Mouse (Mus musculus) liver, adult 2 months (tissue): ENCODE measurements around the gene Atp5l. TPM values are rescaled to one million over a fixed set of nuclear protein-coding genes. Genes with fewer than 3 reads are reported as not detected.
"Not testable (repeated sequence)": the region's sequence is repeated elsewhere in the genome, so short reads cannot be mapped to it uniquely, and the experiment has no call there.

ENCODE experiments used
- DNase-seq: peaks from one replicate; pipeline ENCODE4 v3.0.0-alpha.2; 2011; ENCODE audit warnings: low read depth, low spot score; ENCODE audit errors: extremely low read depth
- H3K27ac ChIP-seq: fragments of 200-500 bp; replicated peaks from 2 replicates; pipeline ENCODE4 v1.5.1; 2012; ENCODE audit warnings: low read depth, mild to moderate bottlenecking, control low read depth, inconsistent platforms, low read length; ENCODE audit not compliant: insufficient read depth
- H3K27me3 ChIP-seq: fragments of 200-500 bp; 2 replicates; pipeline ENCODE4 v1.6.1; 2012; ENCODE audit warnings: mild to moderate bottlenecking, moderate library complexity, low read length, inconsistent platforms; ENCODE audit not compliant: control insufficient read depth, insufficient read depth
- H3K36me3 ChIP-seq: fragments of 200-500 bp; 2 replicates; pipeline ENCODE4 v1.6.1; 2012; ENCODE audit warnings: low read length, inconsistent platforms; ENCODE audit not compliant: control insufficient read depth, insufficient read depth
- H3K4me1 ChIP-seq: fragments of 200-500 bp; 2 replicates; pipeline ENCODE4 v1.6.1; 2011; ENCODE audit warnings: low read length; ENCODE audit not compliant: control insufficient read depth, insufficient read depth
- H3K4me3 ChIP-seq: fragments of 200-500 bp; 2 replicates; pipeline ENCODE4 v1.5.1; 2011; ENCODE audit warnings: low read depth, mild to moderate bottlenecking, control low read depth, low read length, moderate library complexity; ENCODE audit not compliant: insufficient read depth
- H3K79me2 ChIP-seq: fragments of 200-500 bp; 2 replicates; pipeline ENCODE4 v1.6.1; 2012; ENCODE audit warnings: inconsistent platforms, mild to moderate bottlenecking, low read length, moderate library complexity; ENCODE audit not compliant: control insufficient read depth, insufficient read depth
- H3K9ac ChIP-seq: fragments of 200-500 bp; 2 replicates; pipeline ENCODE4 v1.6.1; 2012; ENCODE audit warnings: low read depth, mild to moderate bottlenecking, control low read depth, inconsistent platforms, low read length
- CTCF ChIP-seq: fragments of 200-500 bp; IDR thresholded peaks from 2 replicates; pipeline ENCODE4 v1.5.1; 2011; ENCODE audit warnings: low read depth, low read length, control low read depth
- POLR2A ChIP-seq: fragments of 200-500 bp; IDR thresholded peaks from 2 replicates; pipeline ENCODE4 v1.6.1; 2011; ENCODE audit warnings: low read length, control low read depth; ENCODE audit not compliant: insufficient read depth; ENCODE audit errors: extremely low read depth
- WGBS: fragments of 180-500 bp; shearing (Covaris S2); methylation state at CpG from one replicate; pipeline ENCODE4 v1.1.7; 2018; 5-methylcytosine and 5-hydroxymethylcytosine counted together
- polyA plus RNA-seq: library from polyadenylated mRNA; depleted of rRNA; stranded (reverse); fragments of >200 nt; gene quantifications from 2 replicates; pipeline ENCODE4 v1.2.3, GENCODE M21; 2012; rRNA removed
- total RNA-seq: library from RNA; depleted of rRNA; stranded (reverse); fragments of >200 nt; gene quantifications from 2 replicates; pipeline ENCODE4 v1.2.3, GENCODE M21; 2014; rRNA removed

The Atp5l gene
- total RNA-seq, result 572 and 586 TPM in 2 replicates
- polyA plus RNA-seq, result 230 and 372 TPM in 2 replicates

- WGBS, result under 1% methylated on average over 48 of the region's 48 CpGs
- peaks cover 7% of the 10 kb centered on the region for H3K4me1 ChIP-seq
- DNase-seq, result peak; percentile 93
- H3K27me3 ChIP-seq, result no peaks in the 10 kb centered on the region
- H3K27ac ChIP-seq, result peak within 1 kb of the TSS; percentile 97
- peak within 1 kb of the TSS; percentile 99 for H3K4me3 ChIP-seq
- H3K79me2 ChIP-seq, result peaks cover 9% of the 10 kb centered on the region
- peak within 1 kb of the TSS; percentile 99 for H3K9ac ChIP-seq
- H3K36me3 ChIP-seq, result peaks cover 11% of the 10 kb centered on the region
- TF ChIP-seq POLR2A (peak; percentile 47; the same call in 1 of the 2 replicates), CTCF (no peak)
Measured at GRCm38 (mm10) chr9:44920374-44921122, at the start of gene Atp5l. Atp5l (minus strand) TSS chr9:44920742.

- 47% methylated on average over 1 of the region's 1 CpGs for WGBS
- TF ChIP-seq CTCF (no peak), POLR2A (no peak)
Measured at GRCm38 (mm10) chr9:44969450-44969849, 48.9 kb upstream of the Atp5l start.

GRCm38 (mm10) chr9:44967763-44968162 is 47.2 kb upstream of the Atp5l start:
- H3K79me2 ChIP-seq, H3K9ac ChIP-seq, DNase-seq, H3K4me3 ChIP-seq, H3K36me3 ChIP-seq, H3K27me3 ChIP-seq, H3K27ac ChIP-seq, H3K4me1 ChIP-seq: not testable (repeated sequence)
- 79% methylated on average over 5 of the region's 5 CpGs for WGBS

More at GRCm38 (mm10) chr9:44969450-44969849, 48.9 kb upstream of the Atp5l start:
- Histone ChIP-seq H3K36me3 (no peaks in the 10 kb centered on the region), H3K79me2 (no peaks in the 10 kb centered on the region), H3K27ac (no peak overlapping the region), H3K4me3 (no peak overlapping the region), H3K4me1 (no peaks in the 10 kb centered on the region; the same call in 1 of the 2 replicates), H3K9ac (no peak overlapping the region), H3K27me3 (no peaks in the 10 kb centered on the region)
- DNase-seq, result no peak

GRCm38 (mm10) chr9:44966815-44967242 is 46.3 kb upstream of the Atp5l start:
- Histone ChIP-seq H3K9ac (no peak overlapping the region), H3K36me3 (peaks cover 12% of the 10 kb centered on the region), H3K79me2 (peaks cover 8% of the 10 kb centered on the region; the same call in 1 of the 2 replicates), H3K4me3 (no peak overlapping the region), H3K27ac (no peak overlapping the region), H3K27me3 (no peaks in the 10 kb centered on the region), H3K4me1 (no peaks in the 10 kb centered on the region; the same call in 1 of the 2 replicates)
- peak; percentile 69 for TF ChIP-seq CTCF
- TF ChIP-seq POLR2A, result no peak
- peak; percentile 94 for DNase-seq
- 26% methylated on average over 3 of the region's 3 CpGs for WGBS

GRCm38 (mm10) chr9:44965833-44966466 is 45.4 kb upstream of the Atp5l start:
- H3K4me1 ChIP-seq, result no peaks in the 10 kb centered on the region; the same call in 1 of the 2 replicates
- peaks cover 21% of the 10 kb centered on the region for H3K36me3 ChIP-seq
- H3K27ac ChIP-seq, result peak overlapping the region; percentile 89
- H3K27me3 ChIP-seq, result no peaks in the 10 kb centered on the region
- H3K9ac ChIP-seq, result peak overlapping the region; percentile 74
- peaks cover 14% of the 10 kb centered on the region for H3K79me2 ChIP-seq
- 11% methylated on average over 10 of the region's 10 CpGs for WGBS
- TF ChIP-seq CTCF, result no peak
- 0 out of 2 replicates have a peak, but pooled peaks have one; percentile 17 for TF ChIP-seq POLR2A
- peak overlapping the region; percentile 67 for H3K4me3 ChIP-seq
- DNase-seq, result no peak
